Mouse (Mus musculus) urinary bladder, postnatal 25 days (tissue): ENCODE data around the gene Csmd2.

ENCODE experiments used
- DNase-seq: peaks from one replicate; pipeline ENCODE4 v3.0.0; 2022; ENCODE audit warnings: low spot score

Gene Csmd2

DNA sequence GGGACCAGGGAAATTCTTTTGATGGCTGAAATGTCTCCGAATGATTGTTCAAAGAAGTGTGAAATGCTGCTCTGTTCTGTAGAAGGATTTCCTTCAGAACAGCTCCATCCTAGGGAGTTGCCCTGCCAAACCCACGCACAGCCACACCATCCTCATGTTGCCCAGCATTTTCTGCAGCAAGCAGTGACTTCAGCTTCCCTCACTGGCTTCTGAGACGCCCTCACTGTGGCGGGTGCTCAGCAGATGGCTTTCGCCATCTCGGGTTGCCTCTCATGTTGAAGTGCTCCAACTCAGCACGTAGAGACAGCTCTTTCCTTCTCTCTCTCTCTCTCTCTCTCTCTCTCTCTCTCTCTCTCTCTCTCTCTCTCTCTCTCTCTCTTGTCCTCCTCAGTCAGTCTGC, 353.7 kb downstream of the Csmd2 start:
- DNase-seq, result no peak

DNA sequence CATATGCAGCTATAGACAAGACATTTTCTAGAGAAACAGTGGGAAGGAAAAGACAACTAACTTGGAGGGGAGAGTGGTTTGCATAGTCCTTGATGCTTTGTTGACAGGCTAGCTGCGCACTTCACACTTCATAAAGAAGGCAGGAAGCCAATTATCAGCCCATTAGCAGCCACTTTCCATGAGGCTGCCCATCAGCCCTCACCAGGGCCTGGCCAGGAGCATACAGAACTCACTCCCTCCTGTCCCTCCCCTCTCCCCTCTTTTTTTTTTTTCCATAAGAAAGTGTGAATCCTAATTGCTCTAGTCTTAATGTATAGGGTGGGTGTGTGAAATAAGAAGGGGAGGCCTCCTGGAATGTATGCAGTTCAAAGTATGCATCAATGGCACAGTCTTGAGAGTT, 354.6 kb downstream of the Csmd2 start:
- no peak for DNase-seq

DNA sequence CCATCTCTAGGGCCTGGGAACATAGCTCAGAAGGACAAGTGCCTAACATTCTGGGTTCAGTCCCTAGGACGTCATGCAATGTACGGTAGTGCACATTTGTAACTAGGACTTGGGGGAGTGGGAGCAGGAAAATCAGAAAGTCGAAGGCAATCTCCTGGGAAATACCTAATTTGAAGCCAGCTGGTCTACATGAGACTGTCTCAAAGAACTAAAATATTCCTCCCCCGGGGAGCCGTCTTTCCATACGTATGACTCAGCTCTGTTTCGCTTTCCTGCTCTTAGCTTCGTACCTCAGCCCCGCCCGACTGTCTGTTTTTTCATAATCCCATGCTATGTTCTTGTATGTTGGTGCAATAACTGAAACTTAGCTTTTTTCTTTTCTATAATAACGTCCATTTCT, 371.1 kb downstream of the Csmd2 start:
- no peak for DNase-seq

DNA sequence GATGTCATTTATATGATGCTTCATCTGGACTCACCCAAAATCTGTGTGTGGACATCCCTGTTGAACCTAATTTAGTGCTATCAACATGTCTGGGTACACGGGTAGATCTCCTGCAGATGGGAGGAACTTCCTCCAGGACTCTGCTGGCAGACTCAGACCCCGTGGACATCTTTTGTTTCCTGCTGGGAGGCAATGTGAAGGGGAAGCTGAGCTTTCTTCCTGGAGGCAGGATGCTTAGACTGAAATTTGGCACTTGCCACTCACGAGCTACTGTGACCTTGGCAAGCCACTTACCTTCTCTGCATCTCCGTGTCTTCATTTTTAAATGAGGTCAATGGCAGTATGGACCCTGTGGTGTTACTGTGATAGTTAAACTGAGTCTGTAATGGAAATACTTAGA, 378.2 kb downstream of the Csmd2 start:
- no peak for DNase-seq

DNA sequence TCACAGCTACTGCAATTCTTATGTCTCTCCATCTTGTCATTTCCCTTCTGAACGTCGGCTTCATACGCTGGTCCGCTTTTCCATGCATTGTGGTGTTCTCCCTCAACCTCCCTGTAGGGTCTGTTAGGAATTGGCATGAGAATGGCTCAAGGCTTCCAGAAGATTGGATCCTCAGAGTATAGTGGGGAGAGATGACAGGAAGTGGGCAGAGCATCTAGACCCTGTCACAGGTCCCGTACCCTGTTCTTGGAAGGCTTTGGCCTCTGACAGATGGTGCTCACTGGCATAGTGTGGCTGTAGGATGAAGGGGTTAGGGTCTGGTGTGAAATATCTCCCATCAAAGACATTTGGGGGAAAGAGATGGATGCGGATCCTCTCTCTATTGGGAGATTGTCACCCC, 380.4 kb downstream of the Csmd2 start:
- no peak for DNase-seq

DNA sequence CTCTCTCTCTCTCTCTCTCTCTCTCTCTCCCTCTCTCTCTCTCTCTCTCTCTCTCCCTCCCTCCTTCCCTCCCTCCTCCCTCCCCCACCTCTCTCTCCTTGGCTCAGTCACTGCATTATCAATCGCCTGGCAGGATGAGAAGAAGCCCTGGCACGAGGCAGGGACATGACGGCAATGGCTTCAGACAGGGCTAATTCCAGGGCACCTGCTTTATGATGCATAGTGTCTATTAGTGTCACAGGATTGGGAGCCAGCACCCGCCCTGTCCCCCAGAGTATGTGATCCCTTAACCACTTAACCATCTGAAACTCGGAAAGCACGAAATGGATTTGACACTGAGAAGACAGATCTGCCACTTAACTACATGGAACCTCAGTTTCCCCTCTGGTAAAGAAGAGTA, 384.1 kb downstream of the Csmd2 start:
- no peak for DNase-seq

DNA sequence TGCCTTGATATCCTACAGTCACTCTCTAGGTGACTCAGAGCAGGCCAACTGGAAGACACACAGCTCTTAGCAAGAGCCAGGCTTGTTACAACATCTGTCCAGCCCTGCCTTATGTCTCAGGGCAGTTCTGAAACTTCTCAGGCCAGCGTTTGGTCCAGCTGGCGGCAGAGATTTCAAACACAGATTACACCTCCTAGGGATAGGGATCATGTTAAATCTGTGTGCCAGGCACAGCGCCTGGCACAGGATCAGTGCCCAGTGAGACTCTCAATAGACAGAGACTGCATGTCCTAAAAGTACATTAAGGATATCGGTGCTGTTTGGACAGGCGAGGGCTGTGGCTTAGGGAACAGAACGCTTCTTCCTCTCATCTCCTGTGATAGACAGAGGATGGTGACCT, 385.5 kb downstream of the Csmd2 start:
- DNase-seq, result no peak

DNA sequence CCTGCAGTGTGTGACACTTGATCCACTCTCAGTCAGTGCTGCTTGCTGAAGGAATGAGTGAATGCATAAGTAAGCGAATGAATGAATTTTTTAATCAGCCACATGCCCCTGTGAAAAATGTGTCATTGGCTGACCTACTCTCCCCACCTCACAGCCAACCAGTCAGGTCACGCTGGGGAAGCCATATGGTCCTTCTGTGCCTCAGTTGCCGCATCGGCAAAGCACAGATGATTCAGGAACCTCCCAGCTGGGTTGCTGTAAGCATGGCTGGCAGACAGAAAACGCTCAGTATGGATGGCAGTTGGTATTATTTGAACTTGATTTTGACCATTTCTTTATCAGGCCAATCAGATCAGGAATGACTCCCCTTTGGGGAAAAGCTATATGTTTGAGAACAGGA, 386.4 kb downstream of the Csmd2 start:
- DNase-seq, result no peak

DNA sequence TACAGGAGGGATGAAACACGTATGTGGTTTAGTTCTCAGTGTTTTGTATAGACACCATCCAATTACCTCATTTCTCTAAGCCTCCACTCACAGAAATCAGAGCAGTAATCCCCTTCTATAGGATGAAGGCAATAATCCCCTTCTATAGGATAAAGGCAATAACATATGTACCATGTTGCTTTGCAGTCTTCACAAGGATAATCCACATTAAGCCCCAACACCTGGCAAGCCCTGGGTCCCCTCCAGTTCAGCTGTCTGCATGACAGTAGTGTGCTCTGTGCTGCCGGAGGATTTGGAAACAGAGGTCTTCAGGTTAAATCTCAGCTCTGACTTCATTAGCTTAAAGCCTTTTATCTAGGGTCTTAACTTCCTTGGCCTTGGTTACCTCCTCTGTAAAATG, 391.3 kb downstream of the Csmd2 start:
- no peak for DNase-seq

DNA sequence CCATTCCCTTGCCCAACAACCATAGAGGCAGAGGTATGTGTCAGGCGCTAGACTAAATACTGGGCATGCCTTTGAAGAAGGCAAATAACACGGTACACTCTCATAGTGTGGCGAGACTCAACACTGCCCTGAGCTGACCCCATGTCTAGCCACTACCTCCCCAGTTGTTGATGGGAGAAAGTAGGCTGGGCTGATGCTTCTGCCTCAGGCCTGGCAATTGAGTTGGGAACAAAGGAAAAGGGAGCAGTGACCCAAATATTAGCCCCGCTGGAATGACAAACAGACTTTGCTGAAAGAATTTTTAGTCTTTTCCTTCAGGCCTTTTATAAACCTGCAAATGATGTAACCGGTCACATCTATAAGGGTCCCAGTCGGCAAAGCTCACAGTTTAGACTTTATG, 393.7 kb downstream of the Csmd2 start:
- no peak for DNase-seq

DNA sequence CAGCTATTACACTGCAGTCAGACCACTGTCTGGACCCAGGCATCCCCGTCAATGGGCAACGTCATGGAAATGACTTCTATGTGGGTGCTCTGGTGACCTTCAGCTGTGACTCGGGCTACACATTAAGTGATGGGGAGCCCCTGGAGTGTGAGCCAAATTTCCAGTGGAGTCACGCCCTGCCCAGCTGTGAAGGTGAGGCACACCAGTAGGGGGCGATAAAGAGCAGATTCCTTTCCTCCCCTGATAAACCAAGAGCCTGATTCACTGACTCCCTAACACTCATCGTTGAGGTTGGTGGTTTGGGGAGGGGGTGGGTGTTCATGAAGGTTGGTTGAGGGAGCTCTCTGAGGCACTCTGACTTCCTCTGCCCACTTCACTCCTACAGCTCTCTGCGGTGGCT, 396.1 kb downstream of the Csmd2 start:
- DNase-seq, result no peak

DNA sequence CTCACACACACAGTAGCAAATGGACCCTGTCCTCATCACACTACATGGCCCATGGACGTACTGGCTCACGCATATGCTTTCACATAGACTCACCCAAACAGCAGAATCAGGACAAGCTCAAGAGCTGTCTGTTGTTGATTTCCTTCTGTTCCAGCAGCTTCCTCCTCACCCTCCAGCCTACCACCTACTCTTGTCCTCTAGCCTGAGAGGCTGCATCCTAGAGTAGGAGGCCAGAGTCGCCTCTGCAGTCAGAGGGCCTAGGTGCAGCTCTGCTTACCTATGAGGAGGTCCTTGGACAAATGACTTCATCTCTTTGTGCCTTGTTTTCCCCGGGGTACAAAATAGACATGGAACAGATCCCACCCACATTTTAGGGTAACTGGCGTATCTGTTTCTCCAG, 403.8 kb downstream of the Csmd2 start:
- DNase-seq, result no peak

DNA sequence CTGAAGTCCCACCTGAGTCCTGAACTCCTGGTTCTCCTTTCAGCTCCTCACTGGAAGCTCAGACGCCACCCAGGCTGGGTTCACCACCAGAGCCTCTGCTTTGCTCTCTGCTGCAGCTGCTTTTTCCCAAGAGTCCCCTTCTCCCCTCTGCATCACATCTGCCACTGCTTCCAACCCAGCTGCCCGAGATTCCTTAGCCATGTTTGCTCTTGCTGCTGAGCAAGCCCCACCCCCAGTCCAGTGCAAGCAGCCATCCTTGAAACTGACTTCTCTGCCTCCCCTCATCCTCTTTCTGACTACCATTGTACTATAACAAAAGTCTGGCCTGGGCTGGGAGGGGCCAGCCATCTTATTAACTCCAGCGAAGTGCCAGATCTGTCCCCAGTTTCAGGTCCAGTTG, 404.6 kb downstream of the Csmd2 start:
- DNase-seq, result no peak

DNA sequence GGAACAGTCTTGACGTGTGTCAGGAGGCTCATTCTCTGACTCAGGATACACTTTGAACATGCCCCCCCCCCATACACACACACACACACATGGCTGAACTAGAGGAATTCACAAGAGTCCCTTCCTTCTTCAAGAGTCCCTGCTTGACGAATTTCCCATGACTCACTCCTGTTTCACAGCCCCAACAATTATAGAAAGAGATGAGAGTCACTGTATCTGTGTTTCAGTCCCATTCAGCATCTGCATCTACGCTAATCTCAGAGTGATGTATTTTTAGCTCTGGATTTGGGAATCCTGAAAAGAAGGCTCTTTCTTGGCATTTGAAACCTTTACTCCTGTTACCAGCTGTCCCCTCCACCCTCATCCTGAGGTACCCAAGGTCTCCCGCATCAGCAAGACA, 406.2 kb downstream of the Csmd2 start:
- no peak for DNase-seq

DNA sequence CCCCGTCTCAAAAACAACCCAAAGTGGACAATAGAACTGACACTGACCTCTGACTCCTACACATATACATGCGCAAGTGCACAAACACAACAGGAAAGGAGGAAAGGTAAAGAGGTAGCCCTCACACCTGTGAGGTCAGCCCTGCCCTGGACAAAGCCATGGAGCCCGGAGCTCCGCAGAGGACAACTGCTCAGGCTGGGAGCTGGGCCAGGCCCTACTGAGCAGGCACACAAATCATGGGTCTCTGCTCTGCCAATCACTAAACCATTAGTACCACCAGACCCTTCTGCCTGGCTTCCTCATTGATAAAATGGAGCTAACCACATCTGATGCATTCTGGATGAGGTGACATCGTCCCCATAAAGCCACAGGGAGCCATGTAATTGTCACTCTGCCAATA, 409.0 kb downstream of the Csmd2 start:
- DNase-seq, result no peak

DNA sequence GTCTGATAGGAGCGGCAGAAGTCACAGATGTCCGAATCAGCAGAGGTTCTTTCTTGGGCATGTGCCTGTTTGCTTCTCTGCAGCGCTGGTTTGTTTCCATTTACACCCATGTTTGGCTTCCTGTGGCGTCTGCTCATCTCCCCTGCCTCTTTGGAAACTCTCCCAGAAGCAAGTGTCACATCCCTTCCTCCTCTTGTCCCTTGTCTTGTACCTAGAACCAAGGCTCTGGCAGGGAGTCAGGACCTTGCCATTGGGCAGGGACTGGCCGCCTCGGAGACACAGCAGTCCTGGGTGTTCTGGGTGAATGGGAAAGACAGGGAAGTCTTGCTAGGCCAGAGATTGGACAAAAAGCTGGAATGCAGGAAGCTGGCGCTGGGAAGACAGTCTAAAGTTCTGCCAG, 410.1 kb downstream of the Csmd2 start:
- DNase-seq, result no peak

DNA sequence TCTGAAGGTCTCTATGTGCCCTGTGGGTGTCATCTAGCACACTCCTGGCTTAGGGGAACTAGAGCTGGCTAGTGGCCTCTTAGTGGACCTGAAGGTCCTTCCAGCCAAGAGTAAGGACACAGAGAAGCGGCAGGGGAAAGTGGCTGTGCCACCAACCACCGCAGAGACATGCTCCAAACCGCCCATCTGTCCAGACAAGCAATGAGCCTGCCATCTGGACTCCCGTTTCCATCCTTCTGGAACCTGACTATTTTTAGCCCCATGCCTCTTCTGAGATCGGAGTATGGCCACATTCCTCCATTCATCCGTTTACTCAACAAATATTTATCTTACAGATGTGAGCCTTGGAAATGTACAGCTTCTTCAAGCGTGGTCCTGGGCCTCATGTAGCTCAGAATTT, 411.3 kb downstream of the Csmd2 start:
- no peak for DNase-seq

DNA sequence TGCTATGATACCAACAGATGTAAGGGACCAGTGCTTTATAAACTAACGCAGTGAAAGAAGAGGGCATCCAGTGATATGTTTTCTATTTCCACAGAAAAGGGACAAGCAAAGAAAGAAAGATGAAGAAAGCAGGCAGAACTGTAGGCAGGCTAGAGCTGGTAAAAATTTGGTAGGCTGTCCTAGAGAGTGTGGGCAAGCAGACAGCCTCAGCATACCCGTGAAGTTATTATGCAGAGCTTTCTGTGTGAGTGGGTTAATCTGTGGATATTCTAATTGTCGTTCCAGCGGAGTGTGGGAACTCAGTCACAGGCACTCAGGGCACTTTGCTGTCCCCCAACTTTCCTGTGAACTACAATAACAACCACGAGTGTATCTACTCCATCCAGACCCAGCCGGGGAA, 412.4 kb downstream of the Csmd2 start:
- no peak for DNase-seq

DNA sequence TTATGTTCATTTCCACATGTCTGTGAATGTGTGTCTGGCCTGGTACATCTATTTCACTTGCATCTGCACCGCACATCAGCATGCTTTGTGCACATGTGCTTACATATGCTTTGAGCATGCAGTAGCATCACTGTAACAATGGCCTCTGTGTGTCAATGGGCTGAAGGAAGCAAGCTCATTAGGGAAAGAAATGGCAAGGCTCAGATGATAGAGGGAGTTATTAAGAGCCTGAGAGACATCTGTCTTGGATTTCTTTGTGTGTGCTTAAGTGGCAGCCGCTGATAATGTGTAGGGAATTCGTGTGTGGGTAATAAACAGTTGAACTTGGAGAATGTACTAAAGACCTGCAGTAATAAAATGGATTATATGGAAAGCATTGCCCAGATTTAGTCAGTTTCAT, 413.9 kb downstream of the Csmd2 start:
- DNase-seq, result no peak

DNA sequence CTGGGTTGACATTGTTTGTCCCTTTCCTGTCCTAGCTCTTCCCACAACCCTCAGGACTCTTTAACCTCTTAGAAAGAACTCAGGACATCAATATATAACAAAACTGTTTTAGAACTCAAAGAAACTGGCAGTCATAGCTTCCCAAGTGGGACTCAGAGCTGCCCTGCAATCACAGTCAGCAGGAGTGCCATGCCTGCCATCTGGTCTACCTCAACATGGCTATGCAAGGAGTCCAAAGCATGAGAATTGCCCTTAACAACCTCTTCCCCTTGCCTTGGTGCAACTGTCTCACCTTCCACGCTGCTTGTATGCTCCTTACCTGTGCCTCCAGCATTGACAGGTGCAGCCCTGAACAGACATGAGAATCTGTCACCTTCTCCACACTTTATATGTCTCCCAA, 415.0 kb downstream of the Csmd2 start:
- DNase-seq, result no peak

DNA sequence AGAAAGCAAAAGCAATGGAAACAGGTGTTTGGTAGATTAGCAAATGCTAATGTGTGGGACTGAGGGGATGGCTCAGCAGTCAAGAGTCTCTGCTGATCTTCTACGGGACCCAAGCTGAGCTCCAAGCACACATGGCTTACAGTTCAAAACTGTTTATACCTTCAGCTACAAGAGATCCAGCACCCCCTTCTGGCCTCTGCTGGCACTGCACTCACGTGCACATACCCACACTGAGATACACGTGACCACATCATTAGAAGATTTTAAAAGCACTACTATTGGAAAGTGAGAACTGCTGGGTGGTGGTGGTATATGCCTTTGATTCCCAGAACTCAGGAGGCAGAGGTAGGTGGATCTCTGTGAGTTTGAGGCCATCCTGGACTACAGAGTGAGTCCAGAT, 417.9 kb downstream of the Csmd2 start:
- no peak for DNase-seq

DNA sequence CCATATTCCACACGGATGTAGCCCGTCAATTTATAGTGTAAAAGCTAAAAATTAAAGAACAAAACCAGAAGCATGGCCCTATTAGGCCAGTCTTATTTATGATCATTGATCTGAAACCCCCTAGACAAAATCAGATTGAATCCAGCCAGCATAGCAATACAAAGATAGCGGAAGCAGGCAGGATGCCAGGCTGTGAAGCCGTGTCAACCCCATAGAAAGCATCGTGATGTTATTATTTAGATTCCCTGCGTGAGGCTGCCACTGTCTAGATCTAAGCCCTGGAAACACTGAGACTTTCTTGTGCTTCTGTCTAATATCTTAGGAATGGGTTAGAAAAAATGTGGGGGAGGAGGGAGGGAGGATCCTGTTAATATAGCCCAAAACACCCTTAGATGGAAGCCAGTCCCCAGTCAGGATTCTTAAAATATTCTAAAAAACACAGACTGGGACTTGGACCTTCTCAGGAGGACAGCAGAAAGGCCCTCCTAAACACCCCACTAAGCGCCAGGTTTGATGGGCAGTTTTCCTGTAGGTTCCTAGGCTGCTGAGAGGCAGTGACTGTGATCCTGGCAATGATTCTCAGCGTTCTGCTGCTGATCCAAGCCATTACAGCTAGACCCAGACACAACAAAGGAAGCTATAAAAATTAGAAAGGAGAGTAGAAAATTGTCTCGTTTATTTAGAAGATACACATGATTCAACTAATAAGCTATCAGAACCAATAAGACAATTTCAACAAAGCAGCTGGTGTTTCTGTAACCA, 419.6 kb downstream of the Csmd2 start:
- DNase-seq, result no peak

DNA sequence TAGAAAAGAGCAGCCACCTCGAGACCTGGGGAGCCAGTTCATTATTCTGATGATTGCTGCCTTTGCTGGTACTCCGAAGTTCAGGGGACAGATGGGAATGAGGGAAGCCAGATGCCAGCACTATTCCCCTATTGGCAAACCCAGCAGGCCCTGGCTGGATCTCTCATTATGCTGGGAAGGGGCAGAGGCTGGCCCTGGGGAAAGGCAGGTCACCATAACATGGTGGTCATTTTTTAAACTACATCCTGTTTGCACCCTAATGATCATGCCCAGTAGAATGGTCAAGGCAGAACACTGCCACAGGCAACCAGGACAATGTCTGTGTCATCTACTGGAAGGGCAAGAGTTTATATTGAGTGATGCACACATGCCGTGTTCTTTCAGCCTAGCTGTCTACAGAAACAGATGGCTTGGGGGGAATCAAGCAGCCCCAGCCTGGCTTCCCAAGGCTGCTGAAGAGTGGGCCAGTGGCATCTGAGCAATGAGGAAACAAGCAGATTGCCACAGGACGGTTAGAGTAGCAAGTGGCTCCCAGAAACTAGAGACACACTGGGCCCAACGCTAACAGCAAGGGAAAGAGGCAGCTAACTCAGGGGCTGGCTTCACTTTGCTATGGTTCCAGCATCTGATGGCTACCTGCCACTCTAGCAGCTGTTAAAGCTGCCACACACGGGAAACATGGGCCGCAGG, 424.4 kb downstream of the Csmd2 start:
- DNase-seq, result no peak

DNA sequence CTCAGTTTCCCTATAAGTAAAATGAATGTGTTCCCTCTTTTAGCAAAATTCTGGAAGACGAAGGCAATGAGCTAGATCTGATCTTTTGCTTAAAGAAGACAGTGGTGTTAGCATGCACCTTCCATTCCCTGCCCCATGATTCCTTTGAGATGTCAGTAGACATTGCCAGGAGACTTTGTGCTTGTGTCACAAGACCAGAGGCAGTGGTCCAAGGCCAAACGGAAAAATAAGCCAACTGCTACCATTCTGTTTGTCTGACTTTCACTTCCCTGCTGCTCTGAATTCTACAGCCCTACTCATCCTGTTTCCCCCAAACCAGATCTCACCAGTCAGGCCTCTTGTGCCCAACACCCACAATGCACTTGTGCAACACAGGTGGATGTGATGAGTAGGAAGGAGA, 427.1 kb downstream of the Csmd2 start:
- DNase-seq, result no peak
